Mouse (Mus musculus) ES-E14 (cell line): ENCODE measurements at regions not wholly inside any gene's neighbourhood (a gene's known extent, or its start where the extent isn't known, plus 50 kb on each side); places are given as distances from the start of the nearest gene placed in this dataset.
A peak's percentile ranks its signal among the peaks of the same experiment; 100 is the strongest.

Experiments
- DNase-seq: peaks from one replicate; pipeline ENCODE4 v3.0.0-alpha.2; 2013; ENCODE audit warnings: low read depth, low spot score
- H3K27ac ChIP-seq: 2 replicates; pipeline ENCODE4 v1.5.1; 2012; ENCODE audit warnings: low read depth, mild to moderate bottlenecking, low read length, moderate library complexity, mixed read lengths; ENCODE audit not compliant: poor library complexity, insufficient read depth, severe bottlenecking
- H3K36me3 ChIP-seq: 2 replicates; pipeline ENCODE4 v1.6.1; 2012; ENCODE audit warnings: mild to moderate bottlenecking, low read length, moderate library complexity, mixed read lengths; ENCODE audit not compliant: control insufficient read depth, poor library complexity, insufficient read depth, severe bottlenecking
- H3K4me1 ChIP-seq, 2 experiments: fragments of 150-350 bp in 1 of 2; sonication (generic) in 1 of 2; 2 replicates each; pipeline ENCODE4 v1.6.1; 2012; ENCODE audit warnings: low read length in 2 of 2, mild to moderate bottlenecking in 1 of 2, mixed read lengths in 1 of 2; ENCODE audit not compliant: control insufficient read depth in 2 of 2, insufficient read depth in 2 of 2, poor library complexity in 1 of 2
- H3K4me3 ChIP-seq, 2 experiments: fragments of 150-350 bp in 1 of 2; sonication (generic) in 1 of 2; 2 replicates each; pipeline ENCODE4 v1.5.1; 2012; ENCODE audit warnings: low read length in 2 of 2, low read depth in 1 of 2, mild to moderate bottlenecking in 1 of 2, mixed read lengths in 1 of 2; ENCODE audit not compliant: insufficient read depth in 1 of 2, poor library complexity in 1 of 2, severe bottlenecking in 1 of 2
- H3K9ac ChIP-seq: 2 replicates; pipeline ENCODE4 v1.6.1; 2012; ENCODE audit warnings: low read depth, mild to moderate bottlenecking, low read length, mixed read lengths; ENCODE audit not compliant: poor library complexity, insufficient read depth, severe bottlenecking
- H3K9me3 ChIP-seq: fragments of 150-350 bp; sonication (generic); 2 replicates; pipeline ENCODE4 v1.6.1; 2012; ENCODE audit warnings: low read depth, mild to moderate bottlenecking, low read length; ENCODE audit not compliant: control insufficient read depth, insufficient read depth
- CHD2 ChIP-seq: IDR thresholded peaks from 2 replicates; pipeline ENCODE4 v1.6.1; 2014; ENCODE audit warnings: mild to moderate bottlenecking, low read depth, low read length, inconsistent platforms
- HCFC1 ChIP-seq: IDR thresholded peaks from 2 replicates; pipeline ENCODE4 v1.6.1; 2012; ENCODE audit warnings: low read length, inconsistent platforms, borderline replicate concordance; ENCODE audit not compliant: insufficient read depth
- MAFK ChIP-seq: IDR thresholded peaks from 2 replicates; pipeline ENCODE4 v1.6.1; 2014; ENCODE audit warnings: mild to moderate bottlenecking, low read depth, low read length, inconsistent platforms; ENCODE audit not compliant: insufficient read depth
- ZC3H11A ChIP-seq: IDR thresholded peaks from 2 replicates; pipeline ENCODE4 v1.6.1; 2012; ENCODE audit warnings: low read depth, mild to moderate bottlenecking, inconsistent platforms, low read length, borderline replicate concordance
- ZNF384 ChIP-seq: IDR thresholded peaks from 2 replicates; pipeline ENCODE4 v1.6.1; 2012; ENCODE audit warnings: low read depth, low read length, inconsistent platforms
- in situ Hi-C, 2 experiments: fragments of 600-800 bp; cut with MboI; formaldehyde crosslinking; loops; one replicate each; pipeline ENCODE4 v1.15.1; 2025; ENCODE audit warnings: low sequenced_read_pairs in 2 of 2, inconsistent platforms in 1 of 2; ENCODE audit not compliant: unreplicated experiment in 2 of 2

GRCm38 (mm10) chr3:34504573-34504894 lies 145.7 kb upstream of the Sox2 start:
- no peak overlapping the region for H3K9ac ChIP-seq
- H3K4me1 ChIP-seq = no peaks in the 10 kb centered on the region
- H3K9me3 ChIP-seq = no peaks in the 10 kb centered on the region
- no peak for TF ChIP-seq CHD2
- no peak for TF ChIP-seq ZNF384
- no peak for TF ChIP-seq HCFC1
- TF ChIP-seq ZC3H11A = no peak
- no peak for TF ChIP-seq MAFK
- no peak for DNase-seq
- no peak overlapping the region for H3K27ac ChIP-seq
- H3K4me3 ChIP-seq = no peak overlapping the region
- H3K36me3 ChIP-seq = no peaks in the 10 kb centered on the region
- in situ Hi-C loops = no loop called here

- no peaks in the 10 kb centered on the region for H3K36me3 ChIP-seq
- DNase-seq = no peak
- no peaks in the 10 kb centered on the region for H3K4me1 ChIP-seq
- no peak overlapping the region for H3K27ac ChIP-seq
- H3K9me3 ChIP-seq = no peaks in the 10 kb centered on the region
- TF ChIP-seq HCFC1 (no peak), ZC3H11A (no peak), MAFK (0 out of 2 replicates have a peak, but pooled peaks have one; percentile 25), CHD2 (no peak), ZNF384 (no peak)
- no peak overlapping the region for H3K4me3 ChIP-seq
- in situ Hi-C loops = no loop called here
- H3K9ac ChIP-seq = no peak overlapping the region
Observed at GRCm38 (mm10) chr3:34503874-34504572, 146.2 kb upstream of the Sox2 start.

- DNase-seq = no peak
- Histone ChIP-seq H3K36me3 (no peaks in the 10 kb centered on the region), H3K4me1 (no peaks in the 10 kb centered on the region), H3K9ac (no peak overlapping the region), H3K4me3 (no peak overlapping the region), H3K9me3 (no peaks in the 10 kb centered on the region), H3K27ac (no peak overlapping the region)
- in situ Hi-C loops = no loop called here
- TF ChIP-seq ZNF384 (no peak), ZC3H11A (no peak), HCFC1 (no peak), MAFK (no peak), CHD2 (no peak)
Observed at GRCm38 (mm10) chr3:34496839-34497238, 153.4 kb upstream of the Sox2 start.

GRCm38 (mm10) chr3:34495615-34496014 lies 154.6 kb upstream of the Sox2 start:
- TF ChIP-seq ZC3H11A (no peak), HCFC1 (no peak), CHD2 (no peak), MAFK (no peak), ZNF384 (no peak)
- Histone ChIP-seq H3K4me1 (no peaks in the 10 kb centered on the region), H3K36me3 (no peaks in the 10 kb centered on the region), H3K9me3 (no peaks in the 10 kb centered on the region), H3K9ac (no peak overlapping the region), H3K4me3 (no peak overlapping the region), H3K27ac (no peak overlapping the region)
- no peak for DNase-seq
- in situ Hi-C loops = no loop called here
